Mouse (Mus musculus) granulocyte monocyte progenitor cell, adult 5-6 weeks (primary cell): ENCODE results near the gene Nlrp4f. TPM values are rescaled to one million over a fixed set of nuclear protein-coding genes. Genes with fewer than 3 reads are reported as not detected.

Source experiments
- ATAC-seq: replicated peaks from 2 replicates; pipeline ENCODE4 v1.8.0; 2016; ENCODE audit warnings: mild to moderate bottlenecking, moderate TSS enrichment, inconsistent platforms; ENCODE audit not compliant: poor library complexity, severe bottlenecking
- total RNA-seq, 2 experiments: library from RNA; stranded (forward) in 1 of 2; stranded (reverse) in 1 of 2; fragments of 200-712, 200-1000 nt in 1 of 2; fragments of >200 nt in 1 of 2; fragmentation: Nextera tagmentation in 1 of 2; gene quantifications; 2 replicates each; pipeline ENCODE4 v1.2.3; 2014 to 2017

Gene Nlrp4f
- total RNA-seq (2014; fragmentation: Nextera tagmentation): not detected in 2 replicates
- not detected in 2 replicates for total RNA-seq (2017)

GRCm38 (mm10) chr13:65205877-65206276 lies at the start of gene Nlrp4f:
TSS of gene Nlrp4f (minus strand) at chr13:65205977.
- ATAC-seq: no peak

GRCm38 (mm10) chr13:65243273-65243672 lies 37.5 kb upstream of the Nlrp4f start:
- no peak for ATAC-seq

GRCm38 (mm10) chr13:65242319-65242787 lies 36.6 kb upstream of the Nlrp4f start:
- no peak for ATAC-seq

DNA sequence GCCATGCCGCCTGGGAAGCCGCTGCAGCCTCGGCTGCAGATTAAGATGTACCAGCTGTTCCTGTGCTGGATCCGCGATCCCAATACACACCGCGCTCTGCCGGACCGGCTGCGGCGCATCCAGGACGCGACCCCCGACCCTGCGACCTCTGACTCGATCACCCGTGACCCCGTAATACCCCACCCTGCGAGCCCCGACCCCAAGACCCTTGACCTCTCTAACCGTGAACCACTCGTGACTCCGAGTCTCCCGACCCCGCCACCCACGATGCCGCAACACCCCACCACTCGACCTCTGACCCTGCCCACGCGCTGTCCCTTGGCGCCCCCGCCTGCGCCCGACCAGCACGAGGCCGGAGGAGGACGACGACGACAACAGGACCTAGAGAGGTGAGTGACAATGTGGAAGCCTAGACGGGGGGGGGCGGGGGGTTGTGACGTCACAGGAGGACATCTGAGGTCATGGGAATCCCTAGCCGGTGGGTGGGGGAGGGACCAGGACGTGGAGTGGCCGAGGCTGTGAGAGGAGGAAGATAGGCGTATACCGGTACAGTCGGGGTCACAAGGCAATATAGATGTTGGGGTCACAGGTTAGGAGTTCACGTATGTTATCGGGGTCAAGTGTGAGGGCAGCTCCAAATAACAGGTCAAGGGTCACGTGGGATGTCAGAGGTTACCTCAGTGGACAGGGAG lies 36.0 kb upstream of the Nlrp4f start:
- ATAC-seq: peak; percentile 25

DNA sequence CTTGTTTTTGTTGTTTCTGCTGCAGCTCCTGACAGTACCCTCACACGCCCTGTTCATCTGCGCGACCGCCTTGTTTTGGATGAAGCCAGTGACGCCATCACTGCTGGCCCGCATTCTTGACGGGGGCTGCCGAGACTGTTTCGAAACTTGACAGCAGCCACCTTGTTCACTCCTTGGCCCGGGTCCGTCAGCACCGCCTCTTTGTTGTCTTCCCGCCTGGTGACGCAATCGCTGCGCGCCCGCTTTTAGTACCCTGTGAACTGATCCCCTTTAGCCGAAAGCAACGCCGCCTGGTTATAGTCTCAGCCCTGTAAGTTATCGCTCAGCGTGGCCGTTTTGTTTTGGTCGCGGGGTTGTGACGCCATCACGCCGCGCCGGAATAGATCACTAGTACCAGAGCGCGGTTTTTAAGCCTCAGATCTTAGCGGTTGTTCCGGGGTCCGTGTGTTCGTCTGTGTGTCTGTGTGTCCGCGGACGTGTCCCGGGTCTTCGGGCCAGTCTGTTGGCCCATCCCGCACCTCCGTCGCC lies 35.4 kb upstream of the Nlrp4f start:
- peak; percentile 63 for ATAC-seq

DNA sequence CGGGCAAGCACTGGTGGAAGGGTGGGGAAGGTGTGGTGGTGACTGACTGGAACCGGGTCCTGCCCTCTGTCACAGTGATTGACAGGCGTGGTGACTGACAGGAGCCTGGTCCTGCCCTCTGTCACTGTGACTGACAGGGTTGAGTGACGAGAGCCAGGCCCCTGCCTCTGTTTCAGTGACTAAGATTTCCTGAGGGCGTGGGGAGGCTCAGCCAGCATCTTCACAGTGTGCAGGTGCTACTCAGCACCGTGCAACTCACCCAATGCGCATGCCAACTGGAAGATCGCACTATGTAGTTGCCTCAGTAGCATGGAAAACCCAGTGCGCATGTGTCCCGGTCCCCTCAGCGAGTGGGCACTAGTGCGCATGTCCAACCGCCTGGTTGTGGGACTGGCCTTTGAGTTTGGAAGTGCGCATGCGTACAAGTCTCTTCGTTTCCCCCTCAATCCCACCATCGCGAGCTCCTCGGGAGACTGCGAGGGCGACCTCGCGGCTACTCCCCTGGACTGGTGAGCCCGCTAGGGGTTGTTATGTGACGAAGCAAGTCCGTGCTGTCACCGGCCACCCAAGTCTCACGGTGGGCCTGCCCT lies 34.8 kb upstream of the Nlrp4f start:
- ATAC-seq: peak; percentile 54

DNA sequence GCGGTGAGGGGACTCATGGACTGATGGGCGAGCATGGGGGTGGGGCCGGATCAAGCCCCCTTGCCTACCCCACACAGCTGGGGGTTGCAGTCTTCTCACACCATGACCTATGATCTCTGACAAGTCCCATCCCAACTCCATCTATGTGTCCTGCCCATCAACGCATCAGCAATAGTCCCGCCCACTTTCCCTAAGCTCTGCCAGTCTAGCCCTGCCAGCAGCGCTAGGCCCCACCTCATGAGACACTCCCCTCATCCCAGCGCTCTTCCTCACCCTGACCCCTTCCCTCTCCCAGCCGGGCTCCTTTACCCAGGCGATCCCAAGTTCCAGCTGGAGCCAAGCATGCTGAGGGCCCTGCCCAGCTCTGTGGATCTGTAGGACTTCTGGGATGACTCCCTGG lies 31.4 kb upstream of the Nlrp4f start:
- ATAC-seq: no peak

DNA sequence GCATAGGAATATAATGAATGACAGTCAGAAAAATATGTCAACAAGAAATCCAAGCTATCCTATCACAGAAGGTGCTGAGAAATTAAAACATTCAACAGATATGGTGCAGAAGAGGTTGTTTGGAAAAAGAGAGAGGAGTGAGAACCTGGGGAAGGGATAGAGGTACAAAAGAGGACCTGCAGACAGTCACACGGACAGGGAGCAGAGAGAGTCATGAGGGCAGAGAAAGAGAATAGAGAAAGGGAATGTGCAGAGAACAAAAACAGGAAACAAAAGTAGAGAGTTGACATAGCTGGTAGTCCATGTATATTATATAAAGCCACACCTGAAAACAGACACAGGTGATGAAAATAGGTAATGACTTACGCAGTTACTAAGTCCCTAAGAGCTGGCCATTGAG lies 20.9 kb upstream of the Nlrp4f start:
- ATAC-seq: peak; percentile 72

GRCm38 (mm10) chr13:65225945-65226344 lies 20.2 kb upstream of the Nlrp4f start:
- ATAC-seq: peak; percentile 77

- no peak for ATAC-seq
Measured at GRCm38 (mm10) chr13:65200667-65201066, 5.1 kb downstream of the Nlrp4f start.

- 0 out of 2 replicates have a peak, but pooled peaks have one; percentile 12 for ATAC-seq
Measured at GRCm38 (mm10) chr13:65176472-65177091, 29.2 kb downstream of the Nlrp4f start.

- peak; percentile 96 for ATAC-seq
Measured at GRCm38 (mm10) chr13:65175734-65176471, 29.9 kb downstream of the Nlrp4f start.

- no peak for ATAC-seq
Measured at GRCm38 (mm10) chr13:65174102-65174501, 31.7 kb downstream of the Nlrp4f start.

- no peak for ATAC-seq
Measured at GRCm38 (mm10) chr13:65149940-65150339, 55.8 kb downstream of the Nlrp4f start, which contains the start of gene Olfr466. TSS of gene Olfr466 (plus strand) at chr13:65150240.

DNA sequence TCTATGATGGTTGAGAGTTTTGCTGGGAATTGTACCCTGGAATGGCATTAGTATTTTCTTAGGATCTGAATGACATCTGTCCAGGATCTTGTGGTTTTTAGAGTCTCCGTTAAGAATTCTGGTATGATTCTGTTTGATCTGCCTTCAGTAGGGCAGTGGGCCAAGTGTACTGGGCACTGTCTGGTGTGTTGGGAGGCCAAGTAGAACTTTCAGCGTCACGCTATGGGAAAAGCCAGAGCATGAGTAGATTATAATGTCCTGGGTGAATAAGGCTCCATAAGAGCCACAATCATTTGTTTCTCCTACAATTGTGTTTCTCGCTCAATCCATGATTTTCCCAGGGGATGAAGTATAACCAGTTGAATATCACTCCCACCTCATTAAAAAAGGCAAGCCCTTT lies 68.0 kb downstream of the Nlrp4f start, which contains the start of gene Olfr465-ps1:
Gene Olfr465-ps1 (plus strand): TSS at position 301 of the 400 bp plus-strand sequence.
- no peak for ATAC-seq

Other genes with a start within 250 kb of the Nlrp4f start
- gene Spata31d1c, start 172.9 kb downstream of the Nlrp4f start, total RNA-seq (2014; fragmentation: Nextera tagmentation): not detected in 2 replicates
- gene Spata31d1c, start 172.9 kb downstream of the Nlrp4f start, total RNA-seq (2017): not detected in 2 replicates
- not detected in 2 replicates for gene Prss47, start 153.2 kb downstream of the Nlrp4f start, total RNA-seq (2014; fragmentation: Nextera tagmentation)
- not detected in 2 replicates for gene Prss47, start 153.2 kb downstream of the Nlrp4f start, total RNA-seq (2017)
- gene Mfsd14b, start 93.0 kb downstream of the Nlrp4f start, total RNA-seq (2014; fragmentation: Nextera tagmentation): 46.0 and 55.2 TPM in 2 replicates
- gene Mfsd14b, start 93.0 kb downstream of the Nlrp4f start, total RNA-seq (2017): 79.6 and 108 TPM in 2 replicates
- not detected in 2 replicates for gene Olfr465-ps1, start 67.9 kb downstream of the Nlrp4f start, total RNA-seq (2014; fragmentation: Nextera tagmentation)
- not detected in 2 replicates for gene Olfr465-ps1, start 67.9 kb downstream of the Nlrp4f start, total RNA-seq (2017)
- not detected in 2 replicates for gene Olfr466, start 55.7 kb downstream of the Nlrp4f start, total RNA-seq (2014; fragmentation: Nextera tagmentation)
- not detected in 2 replicates for gene Olfr466, start 55.7 kb downstream of the Nlrp4f start, total RNA-seq (2017)
- not detected in 2 replicates for gene Gm10775, start 53.6 kb upstream of the Nlrp4f start, total RNA-seq (2014; fragmentation: Nextera tagmentation)
- not detected in 2 replicates for gene Gm10775, start 53.6 kb upstream of the Nlrp4f start, total RNA-seq (2017)
- gene Zfp369, start 72.8 kb upstream of the Nlrp4f start, total RNA-seq (2014; fragmentation: Nextera tagmentation): 34.1 and 67.7 TPM in 2 replicates
- 38.7 and 47.5 TPM in 2 replicates for gene Zfp369, start 72.8 kb upstream of the Nlrp4f start, total RNA-seq (2017)